Mouse (Mus musculus): Measurements from ENCODE around the gene Plvap. TPM values are rescaled to one million over a fixed set of nuclear protein-coding genes. Genes with fewer than 3 reads are reported as not detected.

Plvap gene
- total and polyA plus RNA-seq, 3 experiments = 11.7 to 20.4 TPM; not detected in 1

- Histone ChIP-seq H3K9ac (ENCODE audit: control insufficient read depth, low read depth, low read length, poor library complexity, severe bottlenecking) (no peak overlapping the region), H3K4me3 (ENCODE audit: control insufficient read depth in 1 of 2, insufficient read depth in 1 of 2, low read depth in 2 of 2, low read length in 2 of 2) (no peak overlapping the region), H3K27me3 (ENCODE audit: control insufficient read depth in 1 of 2, insufficient read depth in 2 of 2, low read length in 2 of 2) (no peaks in the 10 kb centered on the region), H3K36me3 (ENCODE audit: control insufficient read depth in 1 of 2, insufficient read depth in 2 of 2, low read length in 2 of 2) (no peaks in the 10 kb centered on the region), H3K9me3 (replicated peaks; ENCODE audit: insufficient read depth, low read length) (no peaks in the 10 kb centered on the region), H3K4me1 (ENCODE audit: control insufficient read depth in 1 of 2, insufficient read depth in 2 of 2, low read length in 2 of 2) (peaks cover 0 to 6% of the 10 kb centered on the region in 2 experiments; a peak in 2 of 4 replicates), H3K79me2 (ENCODE audit: control insufficient read depth, insufficient read depth, low read length, poor library complexity) (peaks cover 13% of the 10 kb centered on the region), H3K27ac (ENCODE audit: control insufficient read depth, low read depth, low read length) (no peak overlapping the region)
- DNase-seq (ENCODE audit: low read depth, low spot score) = no peak
- TF ChIP-seq MAFK (IDR thresholded peaks at IDR 0.05; ENCODE audit: borderline replicate concordance, low read depth, low read length) = no peak
- no peak for TF ChIP-seq CHD1 (IDR thresholded peaks at IDR 0.05; ENCODE audit: low read depth, low read length)
- TF ChIP-seq POLR2A (IDR thresholded peaks at IDR 0.05; ENCODE audit: control insufficient read depth in 1 of 2, insufficient read depth in 1 of 2, low read depth in 1 of 2, low read length in 2 of 2, poor library complexity in 1 of 2) = no peak
- TF ChIP-seq BHLHE40 (IDR thresholded peaks at IDR 0.05; ENCODE audit: borderline replicate concordance, low read depth, low read length) = no peak
- no peak for TF ChIP-seq UBTF (IDR thresholded peaks at IDR 0.05; ENCODE audit: borderline replicate concordance, insufficient read depth, low read depth, low read length)
- TF ChIP-seq RAD21 (IDR thresholded peaks at IDR 0.05; ENCODE audit: low read depth, low read length) = no peak
- TF ChIP-seq NRF1 (IDR thresholded peaks at IDR 0.05; ENCODE audit: insufficient read depth, low read depth, low read length, poor library complexity, severe bottlenecking) = no peak
- no peak for TF ChIP-seq NELFE (IDR thresholded peaks at IDR 0.05; ENCODE audit: low read depth, low read length)
- no peak for TF ChIP-seq MYB (IDR thresholded peaks at IDR 0.05; ENCODE audit: low read depth, low read length)
- TF ChIP-seq ETS1 (IDR thresholded peaks at IDR 0.05; ENCODE audit: low read depth, low read length) = no peak
- TF ChIP-seq MXI1 (IDR thresholded peaks at IDR 0.05; ENCODE audit: low read depth, low read length) = no peak
- TF ChIP-seq SMC3 (IDR thresholded peaks at IDR 0.05; ENCODE audit: low read depth, low read length) = no peak
- no peak for TF ChIP-seq ZC3H11A (IDR thresholded peaks at IDR 0.05; ENCODE audit: low read depth, low read length)
- TF ChIP-seq GATA1 (IDR thresholded peaks at IDR 0.05; ENCODE audit: low read depth, low read length) = no peak
- TF ChIP-seq JUND (IDR thresholded peaks at IDR 0.05; ENCODE audit: low read depth, low read length) = no peak
- TF ChIP-seq EP300 (IDR thresholded peaks at IDR 0.05; ENCODE audit: low read depth in 1 of 2, low read length in 2 of 2) = no peak
- no peak for TF ChIP-seq HCFC1 (IDR thresholded peaks at IDR 0.05; ENCODE audit: low read depth, low read length)
- TF ChIP-seq ZMIZ1 (IDR thresholded peaks at IDR 0.05; ENCODE audit: low read depth, low read length) = no peak
- TF ChIP-seq CHD2 (IDR thresholded peaks at IDR 0.05; ENCODE audit: low read length) = no peak
These were observed 26.8 kb downstream of the Plvap start for GRCm38 (mm10) chr8:71484736-71485135.

GRCm38 (mm10) chr8:71483932-71484331, 27.6 kb downstream of the Plvap start:
- peaks cover 0 to 6% of the 10 kb centered on the region in 2 experiments; a peak in 2 of 4 replicates for H3K4me1 ChIP-seq (ENCODE audit: control insufficient read depth in 1 of 2, insufficient read depth in 2 of 2, low read length in 2 of 2)
- DNase-seq (ENCODE audit: low read depth, low spot score) = peak; percentile 87

More at GRCm38 (mm10) chr8:71483932-71484331, 27.6 kb downstream of the Plvap start:
- TF ChIP-seq MYC (IDR thresholded peaks at IDR 0.05; ENCODE audit: low read depth, low read length) = no peak
- TF ChIP-seq HCFC1 (IDR thresholded peaks at IDR 0.05; ENCODE audit: low read depth, low read length) = peak; percentile 41; the same call in 1 of the 2 replicates
- TF ChIP-seq POLR2AphosphoS2 (IDR thresholded peaks at IDR 0.05; ENCODE audit: low read length) = no peak
- peak; percentile 95 for TF ChIP-seq SIN3A (IDR thresholded peaks at IDR 0.05; ENCODE audit: low read length)
- peak; percentile 49; the same call in 1 of the 2 replicates for TF ChIP-seq MAX (IDR thresholded peaks at IDR 0.05; ENCODE audit: low read length)
- peak; percentile 90 for TF ChIP-seq MXI1 (IDR thresholded peaks at IDR 0.05; ENCODE audit: low read depth, low read length)
- Histone ChIP-seq H3K4me3 (ENCODE audit: control insufficient read depth in 1 of 2, insufficient read depth in 1 of 2, low read depth in 2 of 2, low read length in 2 of 2) (no peak overlapping the region), H3K36me3 (ENCODE audit: control insufficient read depth in 1 of 2, insufficient read depth in 2 of 2, low read length in 2 of 2) (no peaks in the 10 kb centered on the region), H3K9me3 (replicated peaks; ENCODE audit: insufficient read depth, low read length) (no peaks in the 10 kb centered on the region), H3K27me3 (ENCODE audit: control insufficient read depth in 1 of 2, insufficient read depth in 2 of 2, low read length in 2 of 2) (no peaks in the 10 kb centered on the region), H3K79me2 (ENCODE audit: control insufficient read depth, insufficient read depth, low read length, poor library complexity) (peaks cover 7% of the 10 kb centered on the region), H3K27ac (ENCODE audit: control insufficient read depth, low read depth, low read length) (no peak overlapping the region), H3K9ac (ENCODE audit: control insufficient read depth, low read depth, low read length, poor library complexity, severe bottlenecking) (no peak overlapping the region)

All from MEL (cell line).